Mouse (Mus musculus) A20 (cell line): ENCODE results near the gene Abca12.

ENCODE experiments used
- DNase-seq: peaks from one replicate; pipeline ENCODE4 v3.0.0-alpha.2; 2011; ENCODE audit warnings: low read depth, low spot score

Gene Abca12

GRCm38 (mm10) chr1:71195333-71195732 is 219.4 kb downstream of the Abca12 start:
- no peak for DNase-seq

DNA sequence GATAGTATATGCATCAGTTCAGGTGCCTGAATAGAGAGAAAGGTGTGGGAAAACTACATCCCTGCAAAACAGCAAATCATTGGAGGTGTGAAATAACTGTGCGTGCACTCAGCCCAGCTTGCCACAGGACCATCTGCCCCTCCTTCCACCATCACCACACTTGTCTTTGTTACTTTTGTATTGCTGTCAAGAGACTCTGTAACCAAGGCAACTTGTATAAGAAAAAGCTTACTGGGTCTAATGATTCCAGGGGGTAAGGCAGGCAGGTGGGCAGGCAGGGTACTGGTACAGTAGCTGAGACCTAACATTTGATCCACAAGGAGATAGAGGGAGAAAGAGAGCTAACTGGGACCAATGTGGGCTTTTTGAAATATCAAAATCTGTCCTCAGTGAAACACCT is 220.8 kb downstream of the Abca12 start:
- DNase-seq, result no peak
